Mouse (Mus musculus) adrenal gland, adult (tissue): ENCODE measurements around the gene B230217C12Rik.

ENCODE experiments used
- DNase-seq, 2 experiments: peaks; one replicate each; pipeline ENCODE4 v3.0.0; 2022 to 2023; ENCODE audit warnings: low spot score in 1 of 2; ENCODE audit not compliant: inconsistent age in 2 of 2

Gene B230217C12Rik

GRCm38 (mm10) chr11:97840539-97840954 is at the start of gene B230217C12Rik:
Gene B230217C12Rik, plus strand, starts transcription at chr11:97840780.
- DNase-seq: no peak

- DNase-seq: peak in 1 of 2 experiments; percentile 91
Measured at GRCm38 (mm10) chr11:97793165-97793564, 47.4 kb upstream of the B230217C12Rik start.

- DNase-seq: peak; percentile 82 to 96
Measured at GRCm38 (mm10) chr11:97796910-97797309, 43.7 kb upstream of the B230217C12Rik start.

DNA sequence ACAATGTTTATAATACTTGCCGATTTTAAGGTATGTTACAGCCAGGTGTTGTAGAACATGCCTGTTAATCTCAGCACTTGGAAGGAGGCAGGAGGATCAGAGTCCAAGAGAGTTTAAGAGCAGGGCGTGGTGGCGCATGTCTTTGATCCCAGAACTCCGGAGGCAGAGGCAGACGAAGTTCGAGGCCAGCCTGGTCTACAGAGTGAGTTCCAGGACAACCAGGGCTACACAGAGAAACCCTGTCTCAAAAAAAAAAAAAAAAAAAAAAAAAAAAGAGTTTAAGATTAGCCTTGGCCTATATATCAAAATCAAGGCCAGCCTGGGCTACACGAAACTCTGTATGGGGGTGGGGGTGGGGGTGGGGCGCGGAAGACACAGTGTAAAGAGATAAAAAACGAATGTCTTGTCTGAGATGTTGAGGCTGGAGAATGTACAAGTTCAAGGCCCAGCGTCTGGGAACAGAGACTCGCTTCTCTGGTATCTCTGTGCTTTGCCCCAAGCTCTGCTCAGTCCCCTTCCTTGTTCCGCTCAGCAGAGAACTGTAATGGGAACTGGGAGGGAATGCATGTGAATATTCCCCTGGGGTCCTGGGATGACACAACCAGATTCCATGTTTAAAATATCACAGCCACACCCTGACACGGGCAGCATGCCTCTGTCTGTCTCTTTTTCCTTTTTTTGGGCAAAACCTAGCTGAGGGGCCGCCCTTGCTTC is 43.1 kb upstream of the B230217C12Rik start:
- no peak for DNase-seq

DNA sequence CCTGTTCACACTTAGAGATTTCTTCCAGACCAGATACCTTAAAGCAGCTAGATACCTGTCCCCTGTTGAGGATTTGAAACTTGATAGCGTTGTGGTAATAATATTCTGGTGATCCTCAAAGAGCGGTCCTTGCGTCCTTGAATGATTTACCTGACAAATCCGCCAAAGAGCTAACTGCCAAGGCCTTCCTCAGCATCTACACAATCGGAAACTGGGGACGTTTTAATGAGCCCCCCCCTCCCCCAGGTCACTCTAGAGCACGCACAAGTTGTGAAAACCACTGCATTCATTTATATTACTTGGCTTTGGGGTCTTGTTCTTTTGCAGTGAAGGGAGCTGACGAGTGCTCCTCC is 42.5 kb upstream of the B230217C12Rik start:
- no peak for DNase-seq

- DNase-seq: peak; percentile 92 to 98
Measured at GRCm38 (mm10) chr11:97798782-97799145, 41.8 kb upstream of the B230217C12Rik start, which contains the start of gene Lasp1. Gene Lasp1, plus strand, starts transcription at chr11:97799000.

GRCm38 (mm10) chr11:97799146-97799993 is 41.2 kb upstream of the B230217C12Rik start:
- peak; percentile 93 to 98 for DNase-seq

GRCm38 (mm10) chr11:97799994-97800690 is 40.4 kb upstream of the B230217C12Rik start:
- peak; percentile 88 to 93 for DNase-seq

DNA sequence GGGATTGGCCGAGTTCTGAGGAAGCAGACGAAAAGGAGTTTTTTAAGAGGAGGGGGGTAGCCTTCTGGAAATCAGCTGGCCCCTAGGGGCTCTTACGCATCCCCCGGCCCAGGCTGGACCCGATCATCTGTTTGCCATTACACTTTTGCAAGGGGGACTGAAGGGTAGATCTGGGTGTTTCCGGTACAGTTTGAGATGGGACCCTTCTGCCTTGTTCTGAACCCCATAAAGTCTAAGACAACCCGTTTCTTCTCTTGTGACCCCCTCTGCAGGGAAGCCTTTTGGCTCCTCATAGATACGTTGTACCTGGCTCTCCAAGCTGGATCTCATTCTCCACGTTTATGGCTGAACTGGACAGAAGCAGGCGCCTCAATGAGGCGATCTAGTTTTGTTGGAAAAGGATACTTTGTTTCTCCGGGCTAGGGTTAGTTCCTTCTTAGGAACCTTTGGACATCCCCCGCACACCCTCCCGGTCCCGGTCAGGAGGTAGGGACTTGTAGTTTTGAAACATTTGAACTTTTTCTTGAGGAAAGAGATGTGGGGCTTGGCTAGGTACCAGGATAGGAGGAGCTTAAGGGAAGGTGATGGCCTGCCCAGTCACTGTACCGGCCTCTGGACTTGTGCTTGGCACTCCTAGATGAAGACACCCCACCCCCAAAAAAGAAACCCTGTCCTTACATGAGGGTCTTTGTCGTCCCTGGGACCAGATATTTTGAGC is 39.7 kb upstream of the B230217C12Rik start:
- DNase-seq: peak; percentile 73 to 90

GRCm38 (mm10) chr11:97801409-97802193 is 39.0 kb upstream of the B230217C12Rik start:
- DNase-seq: peak; percentile 84 to 96

- no peak for DNase-seq
Measured at GRCm38 (mm10) chr11:97802194-97802470, 38.4 kb upstream of the B230217C12Rik start.

DNA sequence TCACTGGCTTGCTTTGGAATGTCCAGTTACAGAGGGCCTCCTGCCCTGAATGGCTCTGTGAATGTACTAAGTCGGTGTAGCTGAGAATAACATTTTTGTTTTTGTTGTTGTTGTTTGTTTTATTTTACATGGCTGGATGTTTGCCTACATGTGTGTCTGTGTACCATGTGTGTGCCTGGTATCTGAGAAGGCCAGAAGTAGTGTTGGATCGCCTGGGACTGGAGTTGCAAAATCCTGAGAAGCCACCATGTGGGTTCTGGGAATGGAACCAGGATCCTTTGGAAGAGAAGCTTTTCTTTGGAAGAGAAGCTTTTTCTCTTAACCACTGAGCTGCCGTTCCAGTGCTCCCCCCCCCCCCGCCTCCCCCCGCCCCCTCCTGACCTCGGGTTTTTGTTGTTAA is 38.1 kb upstream of the B230217C12Rik start:
- peak in 1 of 2 experiments; percentile 66 for DNase-seq

GRCm38 (mm10) chr11:97803847-97804246 is 36.7 kb upstream of the B230217C12Rik start:
- DNase-seq: peak; percentile 35 to 64

GRCm38 (mm10) chr11:97804841-97805661 is 35.5 kb upstream of the B230217C12Rik start:
- DNase-seq: peak; percentile 82 to 86

DNA sequence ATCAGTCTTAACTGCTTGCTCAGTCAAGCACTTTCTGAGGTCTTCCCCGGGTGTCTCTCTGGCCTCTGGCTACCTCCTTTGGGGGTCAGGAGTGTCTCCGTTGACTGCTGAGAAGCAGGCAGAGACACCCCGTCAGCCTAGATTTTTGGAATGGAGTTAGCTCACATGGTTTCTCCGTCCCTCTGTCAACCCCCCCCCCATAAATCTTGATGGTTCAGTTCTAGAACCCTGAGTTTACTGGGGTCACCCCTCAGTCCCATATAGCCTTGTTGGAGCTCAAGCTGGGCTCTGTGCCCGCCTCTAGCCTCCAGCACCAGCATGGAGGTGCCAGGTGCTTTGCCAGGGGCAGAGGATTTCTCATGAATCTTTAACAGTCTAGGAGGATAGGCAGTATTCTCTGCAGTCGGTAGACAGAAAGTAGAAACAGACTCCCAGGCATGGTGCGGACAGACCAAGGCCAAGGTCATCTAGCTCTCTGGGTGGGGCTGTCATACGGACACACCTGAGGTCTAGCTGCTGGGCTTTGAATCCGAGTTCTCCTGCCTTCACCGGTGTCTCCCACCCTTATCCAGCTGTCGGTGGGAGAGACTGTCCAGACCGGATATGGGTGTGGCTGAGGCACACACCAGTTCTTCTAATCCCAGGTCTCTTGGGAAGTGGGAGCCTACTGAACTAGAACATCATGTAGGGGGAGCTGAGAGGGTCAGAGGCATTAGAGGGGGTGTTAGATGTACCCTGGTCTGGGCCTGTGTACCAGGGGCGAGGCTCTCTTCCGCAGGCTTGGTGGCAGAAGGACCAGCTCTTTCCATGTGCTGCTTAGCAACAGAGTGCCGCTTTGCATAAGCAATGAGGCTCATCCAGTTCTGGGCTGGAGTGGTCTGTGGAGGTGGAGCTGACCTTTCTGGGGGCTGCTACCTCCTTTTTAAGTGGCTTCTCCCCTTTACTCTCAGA is 34.6 kb upstream of the B230217C12Rik start:
- peak; percentile 38 to 75 for DNase-seq

DNA sequence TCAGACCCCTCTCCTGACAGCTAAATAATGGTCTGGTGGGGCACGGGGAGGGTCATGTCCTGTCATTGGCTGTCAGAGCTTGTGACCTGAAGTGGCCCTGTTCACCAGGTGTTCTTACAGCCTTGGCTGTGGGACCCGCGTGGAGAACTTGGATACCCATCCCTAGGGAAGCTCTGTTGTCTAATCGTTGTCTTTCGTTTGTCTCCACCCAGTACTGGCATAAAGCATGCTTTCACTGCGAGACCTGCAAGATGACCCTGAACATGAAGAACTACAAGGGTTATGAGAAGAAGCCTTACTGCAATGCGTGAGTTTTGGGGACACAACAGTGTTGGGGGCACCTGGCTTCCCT is 34.0 kb upstream of the B230217C12Rik start:
- no peak for DNase-seq

DNA sequence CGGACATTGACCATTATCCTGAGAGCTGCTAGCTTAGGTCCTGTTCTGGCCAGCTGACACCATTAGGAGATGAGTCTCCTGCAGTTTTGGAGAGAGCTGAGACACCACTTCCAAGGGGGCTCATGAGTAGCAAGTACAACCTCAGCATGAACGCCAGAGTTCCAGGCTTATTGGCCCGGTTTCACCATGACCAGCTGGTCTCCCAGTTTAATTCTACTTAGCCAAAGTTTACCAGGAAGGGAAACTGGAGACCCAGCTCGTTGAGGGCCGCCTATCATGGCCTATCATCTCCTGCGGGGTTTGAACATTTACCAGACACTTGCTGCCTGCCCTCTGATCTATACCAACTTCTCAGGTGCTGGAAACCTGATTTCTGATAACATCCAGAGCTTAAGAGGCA is 33.0 kb upstream of the B230217C12Rik start:
- no peak for DNase-seq

- peak; percentile 49 to 71 for DNase-seq
Measured at GRCm38 (mm10) chr11:97808093-97808492, 32.5 kb upstream of the B230217C12Rik start.
